Mouse (Mus musculus) heart, embryonic 10.5 days (tissue): ENCODE measurements at regions not wholly inside any gene's neighbourhood (a gene's known extent, or its start where the extent isn't known, plus 50 kb on each side); places are given as distances from the start of the nearest gene placed in this dataset.
A peak's percentile ranks its signal among the peaks of the same experiment; 100 is the strongest.

Experiments
- DNase-seq: peaks from one replicate; pipeline ENCODE4 v3.0.0-alpha.2; 2017; ENCODE audit warnings: low spot score
- H3K27ac ChIP-seq: fragments of 300-500 bp; sonication (generic); 2 replicates; pipeline ENCODE4 v1.5.1; 2016; ENCODE audit warnings: mild to moderate bottlenecking
- H3K27me3 ChIP-seq: fragments of 300-500 bp; sonication (generic); 2 replicates; pipeline ENCODE4 v1.6.1; 2016; ENCODE audit warnings: mild to moderate bottlenecking; ENCODE audit not compliant: poor library complexity, insufficient read depth, severe bottlenecking
- H3K36me3 ChIP-seq: fragments of 300-500 bp; sonication (generic); 2 replicates; pipeline ENCODE4 v1.6.1; 2016; ENCODE audit warnings: mild to moderate bottlenecking, moderate library complexity
- H3K4me1 ChIP-seq: fragments of 300-500 bp; sonication (generic); 2 replicates; pipeline ENCODE4 v1.6.1; 2016; ENCODE audit warnings: mild to moderate bottlenecking
- H3K4me3 ChIP-seq: fragments of 300-500 bp; sonication (generic); 2 replicates; pipeline ENCODE4 v1.5.1; 2016; ENCODE audit warnings: mild to moderate bottlenecking, moderate library complexity
- H3K9me3 ChIP-seq: fragments of 300-500 bp; sonication (generic); 2 replicates; pipeline ENCODE4 v1.6.1; 2016; ENCODE audit warnings: mild to moderate bottlenecking, moderate library complexity
- WGBS: fragments of 180-500 bp; shearing (Covaris S2); methylation state at CpG from one replicate; pipeline ENCODE4 v1.1.7; 2016; 5-methylcytosine and 5-hydroxymethylcytosine counted together

DNA sequence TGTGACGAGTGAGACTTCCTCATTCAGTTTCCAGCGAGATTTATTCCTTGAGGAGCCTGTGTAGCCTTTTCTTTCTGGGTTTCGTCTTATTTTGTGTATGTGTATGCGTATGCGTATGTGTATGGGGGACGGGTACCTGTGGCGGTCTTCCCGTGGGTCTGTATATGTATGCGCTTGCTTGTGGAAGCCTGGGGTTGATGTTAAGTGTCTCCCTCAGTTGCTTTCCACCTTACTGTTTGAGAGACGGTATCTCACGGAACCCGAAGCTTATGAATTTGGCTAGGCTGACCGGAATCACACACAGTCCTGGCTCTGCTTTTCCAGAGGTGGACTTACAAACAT lies 87.1 kb downstream of the Ankrd50 start:
- peaks cover 8% of the 10 kb centered on the region; the same call in 1 of the 2 replicates for H3K4me1 ChIP-seq
- H3K36me3 ChIP-seq, result no peaks in the 10 kb centered on the region
- DNase-seq, result no peak
- no peaks in the 10 kb centered on the region for H3K9me3 ChIP-seq
- H3K4me3 ChIP-seq, result peak overlapping the region; percentile 50
- 67% methylated on average over 13 of the region's 13 CpGs for WGBS
- H3K27me3 ChIP-seq, result 0 out of 2 replicates have a peak, but pooled peaks cover 5% of the 10 kb centered on the region
- no peak overlapping the region for H3K27ac ChIP-seq

DNA sequence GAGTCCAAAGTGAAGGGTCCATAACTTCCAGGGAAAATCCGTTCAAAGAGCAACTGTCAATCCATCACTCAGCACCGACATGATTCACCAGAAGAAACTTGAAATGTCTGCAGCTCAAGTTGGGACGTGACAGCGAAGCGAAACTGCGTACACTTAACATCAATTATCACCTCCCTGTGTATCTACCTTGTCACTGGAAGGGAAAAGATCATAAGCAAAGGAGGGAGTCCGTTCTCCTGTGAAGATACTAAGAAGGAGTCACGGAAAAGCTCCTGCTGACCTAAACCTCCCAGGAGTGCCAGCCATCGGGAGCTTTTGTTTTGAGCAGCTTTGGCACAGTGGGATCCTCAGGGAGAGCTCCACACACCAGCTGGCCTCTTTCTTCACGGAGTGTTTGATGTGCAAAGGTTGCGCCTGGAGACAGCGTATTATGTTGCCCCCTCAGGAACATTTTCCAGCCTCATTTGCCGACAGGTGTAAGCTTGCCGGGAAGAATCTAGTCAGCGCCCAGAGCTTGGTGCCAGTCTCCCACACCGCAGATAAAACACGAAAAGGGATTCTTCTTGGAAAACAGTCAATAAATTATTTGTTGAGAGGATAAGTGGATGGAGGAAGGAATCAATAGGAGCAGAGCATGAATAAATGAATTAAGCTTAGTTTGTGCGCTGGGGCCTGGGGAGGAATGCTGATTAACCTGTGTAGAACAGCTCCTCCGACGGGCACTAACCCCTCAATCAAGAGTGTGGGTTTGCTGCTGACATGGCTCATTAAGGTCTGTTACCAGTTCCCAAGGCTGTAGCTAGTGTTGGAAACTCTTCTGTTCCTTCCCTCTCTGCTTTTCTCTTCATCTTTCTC lies 87.7 kb downstream of the Ankrd50 start:
- Histone ChIP-seq H3K27ac (no peak overlapping the region), H3K4me3 (peak overlapping the region; percentile 50), H3K9me3 (no peaks in the 10 kb centered on the region), H3K4me1 (peaks cover 8% of the 10 kb centered on the region; the same call in 1 of the 2 replicates), H3K27me3 (0 out of 2 replicates have a peak, but pooled peaks cover 5% of the 10 kb centered on the region), H3K36me3 (no peaks in the 10 kb centered on the region)
- 3% methylated on average over 20 of the region's 20 CpGs for WGBS
- no peak for DNase-seq

DNA sequence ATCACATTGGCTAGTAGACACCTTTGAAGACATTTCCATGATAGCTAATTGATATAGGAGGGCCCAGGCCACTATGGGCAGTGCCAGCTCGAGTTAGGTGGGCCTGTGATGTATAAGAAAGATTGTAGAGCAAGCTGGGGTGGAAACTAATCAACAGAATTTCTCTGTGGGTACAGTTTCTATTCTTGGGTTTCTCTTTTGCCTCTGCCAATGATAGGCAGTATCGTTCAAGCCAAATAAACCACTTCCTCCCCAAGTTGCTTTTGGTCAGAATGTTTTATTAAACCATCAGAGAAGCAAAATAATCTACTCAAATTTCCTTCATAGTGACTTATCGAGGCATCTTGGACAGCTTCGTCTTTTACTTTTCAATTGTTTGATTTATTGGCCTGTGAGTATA lies 90.3 kb downstream of the Ankrd50 start:
- no peak overlapping the region for H3K4me3 ChIP-seq
- H3K9me3 ChIP-seq, result no peaks in the 10 kb centered on the region
- H3K27me3 ChIP-seq, result 0 out of 2 replicates have a peak, but pooled peaks cover 5% of the 10 kb centered on the region
- peaks cover 8% of the 10 kb centered on the region; the same call in 1 of the 2 replicates for H3K4me1 ChIP-seq
- H3K36me3 ChIP-seq, result no peaks in the 10 kb centered on the region
- no peak for DNase-seq
- 80% methylated on average over 4 of the region's 4 CpGs for WGBS
- H3K27ac ChIP-seq, result no peak overlapping the region

DNA sequence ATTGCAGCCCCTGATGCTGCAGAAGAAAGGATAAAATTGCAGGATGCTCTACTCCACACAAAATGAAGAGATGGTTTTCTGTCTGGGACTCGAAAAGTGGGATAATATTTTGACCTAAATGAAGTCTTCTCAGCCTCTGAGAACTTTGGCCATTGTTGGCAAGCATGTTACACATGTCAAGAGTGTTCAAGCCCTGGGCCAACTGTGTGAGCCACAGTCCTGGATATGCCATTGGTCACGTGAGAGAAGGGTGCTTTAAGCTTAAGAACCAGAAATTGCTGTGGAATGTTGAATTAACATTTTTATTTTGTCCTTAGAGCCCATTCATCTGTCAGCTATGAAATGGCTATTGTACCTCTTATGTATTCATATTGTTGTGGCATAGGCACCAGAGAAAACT lies 95.0 kb downstream of the Ankrd50 start:
- Histone ChIP-seq H3K4me1 (no peaks in the 10 kb centered on the region), H3K36me3 (no peaks in the 10 kb centered on the region), H3K4me3 (no peak overlapping the region), H3K9me3 (no peaks in the 10 kb centered on the region), H3K27me3 (no peaks in the 10 kb centered on the region), H3K27ac (no peak overlapping the region)
- 73% methylated on average over 2 of the region's 2 CpGs for WGBS
- DNase-seq, result no peak

DNA sequence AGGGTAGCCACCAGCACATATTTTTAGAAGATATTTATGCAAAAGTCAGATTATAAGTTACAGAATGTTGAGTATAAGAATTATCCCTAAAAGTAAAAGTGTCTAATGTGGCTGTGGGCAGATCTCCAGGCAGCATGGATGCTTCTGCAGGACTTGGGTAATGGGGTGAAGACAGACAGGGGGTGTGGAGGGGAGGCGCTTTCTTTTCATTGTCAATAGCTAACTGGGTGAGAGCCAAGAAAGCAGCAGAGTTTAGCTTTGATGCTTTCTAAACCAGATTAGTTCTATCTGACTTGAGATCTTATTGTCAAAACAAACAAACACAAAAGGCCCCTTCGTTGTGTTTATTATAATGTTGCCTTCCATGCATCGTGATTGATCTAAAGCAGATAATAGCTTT lies 95.7 kb downstream of the Ankrd50 start:
- H3K27me3 ChIP-seq, result no peaks in the 10 kb centered on the region
- no peaks in the 10 kb centered on the region for H3K36me3 ChIP-seq
- H3K27ac ChIP-seq, result no peak overlapping the region
- DNase-seq, result no peak
- 47% methylated on average over 3 of the region's 3 CpGs for WGBS
- H3K4me1 ChIP-seq, result no peaks in the 10 kb centered on the region
- H3K9me3 ChIP-seq, result no peaks in the 10 kb centered on the region
- H3K4me3 ChIP-seq, result no peak overlapping the region

DNA sequence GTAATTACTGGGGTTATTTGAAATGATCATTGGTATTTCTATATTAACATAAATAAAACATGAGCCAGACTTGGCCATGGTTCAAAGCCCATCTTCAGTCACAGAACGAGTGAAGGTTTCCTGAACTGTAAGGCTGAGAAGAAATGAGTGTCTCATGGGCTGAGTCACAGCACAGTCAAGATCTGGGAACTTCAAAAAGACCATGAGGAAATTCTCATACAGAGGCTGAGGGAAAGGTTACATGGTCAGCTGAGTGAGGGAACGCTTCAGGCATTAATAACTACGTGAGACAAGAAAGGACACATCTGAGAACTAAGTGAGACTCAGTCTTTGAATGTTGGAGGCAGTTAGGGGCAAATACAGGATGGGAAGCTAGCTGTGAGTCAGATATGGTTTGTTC lies 101.9 kb downstream of the Ankrd50 start:
- Histone ChIP-seq H3K4me3 (no peak overlapping the region), H3K4me1 (no peaks in the 10 kb centered on the region), H3K27ac (no peak overlapping the region), H3K27me3 (no peaks in the 10 kb centered on the region), H3K36me3 (no peaks in the 10 kb centered on the region), H3K9me3 (no peaks in the 10 kb centered on the region)
- no peak for DNase-seq
- 78% methylated on average over 3 of the region's 3 CpGs for WGBS

DNA sequence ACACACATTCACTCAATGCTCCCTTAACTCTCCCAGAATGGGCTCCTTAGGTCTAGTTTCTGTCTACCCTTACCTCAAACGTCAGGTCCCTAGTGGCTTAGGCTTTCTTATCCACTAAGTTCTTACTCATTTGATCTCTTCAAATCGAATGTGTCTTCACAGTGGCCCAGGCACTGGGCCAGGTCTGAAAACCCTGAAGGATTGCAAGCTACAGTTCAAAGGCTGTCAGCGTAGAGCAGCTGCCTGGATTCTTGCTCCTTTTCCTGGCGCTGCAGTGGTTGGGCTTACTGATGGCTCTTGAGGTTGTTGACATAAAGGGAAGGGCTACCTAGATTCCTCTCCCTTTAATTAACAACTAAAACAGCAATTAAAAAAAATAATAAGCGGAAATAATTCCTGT lies 103.0 kb downstream of the Ankrd50 start:
- DNase-seq, result no peak
- Histone ChIP-seq H3K4me3 (no peak overlapping the region), H3K27ac (no peak overlapping the region), H3K27me3 (no peaks in the 10 kb centered on the region), H3K4me1 (no peaks in the 10 kb centered on the region), H3K9me3 (no peaks in the 10 kb centered on the region), H3K36me3 (no peaks in the 10 kb centered on the region)
- WGBS, result 58% methylated on average over 5 of the region's 5 CpGs

DNA sequence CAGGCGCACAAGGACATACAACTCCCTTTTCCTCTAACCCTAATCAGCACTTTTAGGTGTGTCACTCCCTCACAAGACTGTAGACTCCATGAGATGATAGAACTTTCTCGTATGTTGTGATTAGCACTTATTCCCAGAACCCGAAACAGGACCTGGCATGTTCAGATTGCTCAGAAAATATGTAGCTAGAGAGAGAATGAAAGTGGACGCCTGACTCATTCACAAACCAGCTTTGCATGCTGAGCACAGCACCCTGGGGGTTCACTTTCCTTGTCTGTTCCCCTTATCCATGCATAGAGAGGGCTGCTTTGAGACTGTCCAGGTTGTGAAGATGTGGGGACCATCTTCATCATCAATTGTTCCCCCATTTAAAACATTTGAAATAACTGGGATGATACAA lies 111.0 kb downstream of the Ankrd50 start:
- H3K4me3 ChIP-seq, result no peak overlapping the region
- H3K27me3 ChIP-seq, result no peaks in the 10 kb centered on the region
- H3K36me3 ChIP-seq, result no peaks in the 10 kb centered on the region
- DNase-seq, result no peak
- WGBS, result 80% methylated on average over 4 of the region's 4 CpGs
- no peaks in the 10 kb centered on the region for H3K9me3 ChIP-seq
- 0 out of 2 replicates have a peak, but pooled peaks cover under 1% of the 10 kb centered on the region for H3K4me1 ChIP-seq
- no peak overlapping the region for H3K27ac ChIP-seq

DNA sequence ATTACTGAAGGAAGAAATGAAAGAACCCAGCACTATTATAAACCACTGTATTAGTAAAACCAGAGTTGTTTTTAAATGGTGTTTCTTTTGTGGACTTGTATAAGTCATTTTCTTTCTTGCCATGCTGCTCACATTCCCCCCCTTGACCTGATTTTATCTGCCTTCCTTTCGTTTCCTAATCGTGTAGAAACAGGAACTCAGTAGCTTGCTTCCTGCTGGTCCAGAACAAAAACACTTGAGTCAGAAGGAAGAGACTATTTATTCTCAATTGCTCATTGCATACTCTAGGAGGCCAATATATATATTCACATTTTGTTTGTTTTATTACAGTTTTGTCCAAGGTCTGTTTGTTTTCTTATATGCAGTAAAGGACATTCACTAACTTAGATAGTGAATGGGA lies 112.9 kb downstream of the Ankrd50 start:
- no peak for DNase-seq
- 24% methylated on average over 2 of the region's 2 CpGs for WGBS
- no peaks in the 10 kb centered on the region for H3K27me3 ChIP-seq
- 0 out of 2 replicates have a peak, but pooled peaks cover 3% of the 10 kb centered on the region for H3K4me1 ChIP-seq
- H3K36me3 ChIP-seq, result no peaks in the 10 kb centered on the region
- no peaks in the 10 kb centered on the region for H3K9me3 ChIP-seq
- H3K4me3 ChIP-seq, result no peak overlapping the region
- no peak overlapping the region for H3K27ac ChIP-seq

DNA sequence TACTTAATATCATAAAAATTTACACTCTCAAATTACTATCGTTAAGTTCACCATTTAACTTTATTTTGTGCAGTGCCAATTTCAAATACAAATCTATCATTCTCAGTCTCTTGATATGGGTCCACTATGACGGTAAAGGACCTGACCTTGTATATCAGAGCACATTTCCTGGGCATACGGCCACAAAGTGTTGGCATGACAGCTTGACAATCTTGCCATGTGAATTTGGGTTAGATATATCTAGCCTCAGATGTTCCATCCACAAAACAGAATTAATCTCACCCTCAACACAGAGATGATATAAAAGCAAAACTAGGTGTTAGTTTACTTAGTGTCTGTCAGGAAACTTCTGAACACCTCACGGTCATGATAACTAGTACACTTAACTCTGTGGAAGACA lies 120.8 kb downstream of the Ankrd50 start:
- Histone ChIP-seq H3K4me1 (peaks cover 21% of the 10 kb centered on the region), H3K36me3 (no peaks in the 10 kb centered on the region), H3K27ac (no peak overlapping the region), H3K4me3 (no peak overlapping the region), H3K27me3 (no peaks in the 10 kb centered on the region), H3K9me3 (no peaks in the 10 kb centered on the region)
- WGBS, result 78% methylated on average over 4 of the region's 4 CpGs
- no peak for DNase-seq

DNA sequence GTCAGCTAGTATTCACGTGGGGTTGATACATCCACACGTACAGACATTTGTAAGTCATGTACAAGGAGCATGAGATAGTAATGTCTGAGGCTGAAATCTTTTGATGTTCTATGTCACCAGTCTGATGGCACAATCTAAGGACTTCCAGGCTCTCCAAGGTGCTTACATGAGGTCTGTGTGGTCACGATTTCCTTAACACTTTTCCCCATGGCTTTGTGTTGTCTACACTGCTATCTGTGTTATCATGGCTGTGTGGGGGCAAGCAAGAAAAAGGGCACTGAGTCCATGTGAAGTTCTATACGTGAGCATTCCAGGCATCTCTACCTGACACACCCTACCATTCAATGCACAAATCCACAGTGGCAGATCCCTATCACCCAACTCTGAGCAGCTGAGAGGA lies 123.2 kb downstream of the Ankrd50 start:
- Histone ChIP-seq H3K27me3 (no peaks in the 10 kb centered on the region), H3K27ac (no peak overlapping the region), H3K4me3 (no peak overlapping the region), H3K36me3 (no peaks in the 10 kb centered on the region), H3K4me1 (peaks cover 32% of the 10 kb centered on the region), H3K9me3 (no peaks in the 10 kb centered on the region)
- DNase-seq, result no peak
- WGBS, result 51% methylated on average over 4 of the region's 4 CpGs

DNA sequence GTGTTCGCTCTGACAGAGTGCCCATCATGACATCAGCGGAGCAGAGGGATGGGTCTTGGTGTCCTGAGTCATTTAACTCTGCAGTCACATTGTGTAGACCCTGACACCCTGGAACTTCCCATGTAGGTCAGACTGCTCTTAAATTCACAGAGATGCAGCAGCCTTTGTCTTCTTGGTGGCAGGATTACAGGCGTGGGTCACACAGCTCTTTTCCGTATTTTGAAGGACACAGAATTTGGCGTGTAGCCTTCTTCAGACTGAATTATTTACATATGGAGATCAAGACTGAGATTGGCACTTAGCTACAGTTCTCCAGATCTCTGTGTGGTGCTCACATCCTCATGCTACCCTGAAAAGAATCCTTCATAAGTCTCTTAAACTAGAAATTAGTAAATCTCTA lies 123.7 kb downstream of the Ankrd50 start:
- no peak for DNase-seq
- H3K9me3 ChIP-seq, result no peaks in the 10 kb centered on the region
- H3K27me3 ChIP-seq, result no peaks in the 10 kb centered on the region
- WGBS, result 53% methylated on average over 5 of the region's 5 CpGs
- H3K4me1 ChIP-seq, result peaks cover 32% of the 10 kb centered on the region
- H3K27ac ChIP-seq, result peak overlapping the region; percentile 59
- no peak overlapping the region for H3K4me3 ChIP-seq
- no peaks in the 10 kb centered on the region for H3K36me3 ChIP-seq

DNA sequence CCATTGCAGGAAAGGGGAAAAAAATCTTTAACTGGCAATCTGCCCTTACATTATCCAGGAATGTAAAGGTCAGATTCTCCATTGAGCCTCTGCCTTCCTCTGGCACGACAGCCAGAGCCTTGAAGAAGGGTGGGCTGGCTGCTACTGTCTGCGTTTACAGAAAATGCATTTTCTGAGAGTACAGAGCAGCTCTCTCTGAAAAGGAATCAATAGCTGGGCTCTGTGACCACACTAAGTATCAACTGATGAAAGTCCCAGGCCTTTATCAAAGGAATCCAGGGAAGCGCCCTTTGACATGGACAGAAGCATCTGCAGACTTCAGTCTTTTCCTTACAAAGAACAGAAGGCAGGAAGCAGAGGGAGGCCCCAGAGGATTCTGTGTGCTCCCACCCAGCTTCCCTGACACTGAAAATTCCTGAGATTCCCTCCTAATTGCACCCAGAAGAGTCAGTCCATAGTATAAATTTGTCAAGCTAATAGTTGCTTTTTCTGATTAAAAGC lies 124.2 kb downstream of the Ankrd50 start:
- Histone ChIP-seq H3K27me3 (no peaks in the 10 kb centered on the region), H3K36me3 (no peaks in the 10 kb centered on the region), H3K4me1 (peaks cover 32% of the 10 kb centered on the region), H3K9me3 (no peaks in the 10 kb centered on the region), H3K4me3 (no peak overlapping the region), H3K27ac (peak overlapping the region; percentile 59)
- DNase-seq, result no peak
- 13% methylated on average over 3 of the region's 3 CpGs for WGBS
